Mouse (Mus musculus): ENCODE results near the gene Gpr89. TPM values are rescaled to one million over a fixed set of nuclear protein-coding genes. Genes with fewer than 3 reads are reported as not detected.

The Gpr89 gene
- total RNA-seq, 2 experiments from 2014 or later, result 17.8 to 24.3 TPM

DNA sequence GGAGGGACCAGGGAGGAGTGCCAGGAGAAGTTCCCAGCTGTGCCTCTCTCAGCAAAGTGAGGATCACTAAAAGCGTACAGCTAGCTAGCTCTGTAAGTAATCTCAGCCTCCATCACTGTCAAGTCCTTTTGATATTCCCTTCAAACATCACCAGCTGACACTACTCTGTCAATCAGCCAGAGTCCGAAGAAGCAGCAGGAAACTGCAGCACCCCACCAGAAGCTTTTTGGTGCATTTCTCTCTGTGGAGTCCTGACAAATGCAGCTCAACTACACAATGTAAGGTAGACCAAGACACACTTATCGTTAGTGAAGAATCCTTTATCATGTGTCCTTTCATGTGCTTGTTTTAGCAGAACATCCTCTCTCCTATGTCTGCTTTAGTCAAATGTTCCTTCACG, 83.6 kb downstream of the Gpr89 start:
- DNase-seq, result no peak

DNA sequence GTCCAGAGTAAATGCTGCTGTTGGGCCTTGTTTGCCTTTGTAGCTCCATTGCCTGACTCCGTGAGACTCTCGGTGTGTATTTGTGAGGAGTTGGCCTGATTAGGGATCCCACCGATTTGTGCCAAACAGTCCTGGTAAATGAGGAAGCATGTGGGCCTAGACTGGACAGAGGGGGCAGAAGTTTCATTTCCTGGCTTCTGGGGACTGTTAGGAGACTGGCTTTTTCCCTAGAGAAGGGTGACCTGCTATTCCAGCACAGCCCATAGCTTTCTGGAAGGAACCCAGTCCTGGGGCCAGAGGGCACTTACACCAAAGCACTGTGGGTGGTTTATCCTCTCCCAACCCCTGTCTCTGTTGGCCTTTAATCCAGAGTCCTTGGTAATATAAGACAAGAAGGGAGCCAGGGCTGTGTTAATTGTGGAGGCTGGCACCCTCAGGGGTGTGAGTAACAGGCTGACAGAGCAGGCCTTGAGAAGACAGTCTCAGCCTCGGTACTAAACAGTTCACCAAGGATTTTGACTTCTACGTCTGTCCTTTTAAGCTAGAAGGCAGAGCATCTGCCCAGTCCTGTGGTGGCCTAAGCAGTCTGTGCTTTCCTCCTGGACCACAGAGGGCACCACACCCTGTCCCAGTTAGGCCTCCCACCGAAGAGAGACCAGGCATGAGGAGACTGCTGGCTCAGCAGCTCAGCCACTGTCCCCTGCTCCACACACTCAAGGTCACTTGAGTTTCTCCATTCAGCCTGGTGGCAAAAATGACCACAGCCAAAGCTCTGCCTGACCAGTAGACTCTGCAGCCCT, 84.8 kb downstream of the Gpr89 start:
- DNase-seq, result no peak

Other genes with a start within 250 kb of the Gpr89 start
- 1 to 10 TPM; 1.2 to 1.3 TPM for gene Ankrd35, start 235.2 kb downstream of the Gpr89 start, total RNA-seq (2021)
- gene Pias3, start 209.0 kb downstream of the Gpr89 start, total RNA-seq (2021), result 10 to 100 TPM; 13.4 to 15.3 TPM
- gene Nudt17, start 196.8 kb downstream of the Gpr89 start, total RNA-seq (2021), result 1 to 10 TPM; 2.7 to 5.3 TPM
- 10 to 100 TPM; 23.1 to 26.1 TPM for gene Polr3c, start 177.7 kb downstream of the Gpr89 start, total RNA-seq (2021)
- gene Rnf115, start 177.7 kb downstream of the Gpr89 start, total RNA-seq (2021), result 10 to 100 TPM; 22.5 to 22.6 TPM
- gene Pdzk1, start 76.1 kb downstream of the Gpr89 start, total RNA-seq (2021), result not detected
- not detected for gene Cd160, start 76.0 kb downstream of the Gpr89 start, total RNA-seq (2021)
- 10 to 100 TPM; 15.8 to 17.2 TPM for gene Gja5, start 653 bp downstream of the Gpr89 start, total RNA-seq (2021)
- not detected for gene Gja8, start 20.7 kb upstream of the Gpr89 start, total RNA-seq (2021)